Mouse (Mus musculus): ENCODE results near the gene Fuom. TPM values are rescaled to one million over a fixed set of nuclear protein-coding genes. Genes with fewer than 3 reads are reported as not detected.
A peak's percentile ranks its signal among the peaks of the same experiment; 100 is the strongest.
"Not testable (repeated sequence)": the region's sequence is repeated elsewhere in the genome, so short reads cannot be mapped to it uniquely, and the experiment has no call there.

The Fuom gene
- 10 to 100 TPM; 38.9 to 42.5 TPM for total RNA-seq (2021)
- long read RNA-seq, experiment 1, transcript Fuom-209 (6 exons, 536 nt): minor isoform, 7 of 72 reads
- long read RNA-seq, experiment 1, transcript Fuom-201 (6 exons, 685 nt): major isoform, 42 of 72 reads
- long read RNA-seq, experiment 1, partial matches to known transcripts: 4 of 72 reads
- long read RNA-seq, experiment 1, other reads (novel, unspliced or antisense): 14 of 72 reads
- long read RNA-seq, experiment 2, transcript Fuom-201 (6 exons, 685 nt): major isoform, 44 of 78 reads
- long read RNA-seq, experiment 2, partial matches to known transcripts: 4 of 78 reads
- long read RNA-seq, experiment 2, other reads (novel, unspliced or antisense): 19 of 78 reads

DNA sequence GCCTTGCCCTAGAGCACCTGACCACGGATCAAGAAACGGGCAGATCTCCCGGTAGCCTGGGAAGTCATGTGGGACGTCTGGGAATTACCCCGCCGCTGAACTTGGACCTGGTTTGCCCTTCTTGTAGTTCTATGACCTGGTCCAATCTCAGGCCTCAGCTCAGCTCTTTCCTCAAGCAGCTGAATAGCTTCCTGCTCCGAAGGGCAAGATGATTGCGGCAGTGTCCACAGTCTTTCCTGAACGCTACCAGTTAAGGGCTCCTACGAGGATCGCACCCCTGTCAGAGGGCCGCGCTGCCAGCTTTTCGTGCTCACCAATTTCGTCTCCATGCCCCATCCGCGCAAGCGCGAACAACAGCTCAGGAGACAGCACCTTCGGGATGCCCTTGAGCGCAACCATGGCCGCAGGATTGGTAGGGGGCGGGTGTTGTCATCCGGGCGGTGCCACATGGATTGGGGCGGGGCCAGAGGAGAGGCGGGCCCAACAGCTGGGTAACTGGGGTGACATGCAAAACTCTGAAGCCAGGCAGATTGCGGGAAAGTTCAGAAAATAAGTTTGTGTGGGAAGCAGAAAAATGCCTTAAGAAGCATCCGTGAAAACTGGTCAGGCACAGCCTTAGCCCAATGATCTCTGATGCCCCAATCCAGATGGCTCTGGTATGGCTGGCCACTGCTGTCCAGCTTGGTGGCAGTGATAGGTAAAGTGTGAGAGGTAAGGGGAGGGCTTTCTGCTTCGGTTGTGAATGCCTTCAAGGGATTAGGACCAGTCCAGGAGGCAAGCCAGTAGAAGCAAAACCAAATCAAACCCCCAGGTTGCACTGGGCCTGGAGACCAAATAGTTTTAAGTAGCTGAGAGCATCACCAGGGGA is at the start of gene Fuom:
Gene Fuom (minus strand): TSS at position 449 of the 868 bp plus-strand sequence.
- intact Hi-C loops (cut with DNase I): no loop called here
- DNase-seq: peak; percentile 78 to 81

DNA sequence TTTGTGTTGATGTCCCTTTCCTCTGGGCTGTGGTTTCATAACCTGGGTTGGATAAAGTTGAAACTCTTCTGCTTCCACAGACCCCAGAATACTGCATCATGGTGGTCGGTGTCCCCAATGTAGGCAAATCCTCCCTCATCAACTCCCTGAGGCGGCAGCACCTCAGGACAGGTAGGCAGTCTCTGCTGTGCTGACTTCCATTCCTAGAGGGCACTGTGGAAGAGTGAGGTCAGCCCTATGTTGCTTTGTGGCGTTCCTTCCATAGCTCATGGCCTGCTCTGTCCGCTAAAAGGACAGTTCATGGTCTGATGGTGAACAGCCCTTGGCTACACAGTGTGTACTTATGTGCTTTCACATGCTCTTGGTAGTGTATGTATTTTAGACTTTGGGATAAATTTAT is 42.3 kb upstream of the Fuom start:
- no peak for DNase-seq
- intact Hi-C loops (cut with DNase I): loop anchor here (5.0 kb wide), 1 partner anchor 167 kb away; the partner anchor contains the start of gene 6430531B16Rik

DNA sequence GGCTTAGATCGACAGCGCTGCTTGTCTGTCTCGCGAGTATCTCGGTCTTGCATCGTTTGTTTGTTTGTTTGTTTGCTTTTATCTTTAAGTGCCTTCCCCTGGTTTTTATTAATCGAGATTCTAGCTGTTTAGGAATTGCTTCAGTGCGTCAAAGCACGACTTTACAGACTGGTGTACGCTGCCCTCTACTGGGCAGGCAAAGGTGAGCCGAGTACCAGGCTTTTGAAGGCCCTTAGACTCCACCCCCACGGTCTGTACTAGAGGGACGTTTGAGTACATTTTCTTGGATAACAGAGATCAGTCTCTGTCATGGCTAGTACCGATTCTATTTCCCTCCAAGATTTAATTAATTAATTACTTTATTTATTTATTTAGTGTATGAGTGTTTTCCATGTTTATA is 39.1 kb upstream of the Fuom start:
- DNase-seq: peak in 1 of 2 experiments; percentile 48
- intact Hi-C loops (cut with DNase I): loop anchor here (1.0 to 5.0 kb wide), 2 partner anchors 63 to 164 kb away; partner anchors contain the start of gene 6430531B16Rik

DNA sequence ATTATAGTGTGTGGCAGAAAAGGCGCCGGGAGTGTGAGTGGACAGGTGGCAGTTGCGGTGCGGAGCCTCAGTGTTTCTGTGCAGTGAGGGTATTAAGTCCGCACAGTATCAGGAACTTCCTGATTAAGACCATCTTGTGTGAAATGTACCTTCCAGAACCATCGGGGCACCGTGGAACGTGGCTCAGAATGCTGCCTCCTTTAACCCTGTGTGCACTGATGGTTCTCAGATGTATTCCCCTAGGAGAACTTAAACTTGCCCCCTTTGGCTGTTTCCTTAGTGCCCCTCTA is 35.7 kb upstream of the Fuom start:
- DNase-seq: no peak
- intact Hi-C loops (cut with DNase I): no loop called here

DNA sequence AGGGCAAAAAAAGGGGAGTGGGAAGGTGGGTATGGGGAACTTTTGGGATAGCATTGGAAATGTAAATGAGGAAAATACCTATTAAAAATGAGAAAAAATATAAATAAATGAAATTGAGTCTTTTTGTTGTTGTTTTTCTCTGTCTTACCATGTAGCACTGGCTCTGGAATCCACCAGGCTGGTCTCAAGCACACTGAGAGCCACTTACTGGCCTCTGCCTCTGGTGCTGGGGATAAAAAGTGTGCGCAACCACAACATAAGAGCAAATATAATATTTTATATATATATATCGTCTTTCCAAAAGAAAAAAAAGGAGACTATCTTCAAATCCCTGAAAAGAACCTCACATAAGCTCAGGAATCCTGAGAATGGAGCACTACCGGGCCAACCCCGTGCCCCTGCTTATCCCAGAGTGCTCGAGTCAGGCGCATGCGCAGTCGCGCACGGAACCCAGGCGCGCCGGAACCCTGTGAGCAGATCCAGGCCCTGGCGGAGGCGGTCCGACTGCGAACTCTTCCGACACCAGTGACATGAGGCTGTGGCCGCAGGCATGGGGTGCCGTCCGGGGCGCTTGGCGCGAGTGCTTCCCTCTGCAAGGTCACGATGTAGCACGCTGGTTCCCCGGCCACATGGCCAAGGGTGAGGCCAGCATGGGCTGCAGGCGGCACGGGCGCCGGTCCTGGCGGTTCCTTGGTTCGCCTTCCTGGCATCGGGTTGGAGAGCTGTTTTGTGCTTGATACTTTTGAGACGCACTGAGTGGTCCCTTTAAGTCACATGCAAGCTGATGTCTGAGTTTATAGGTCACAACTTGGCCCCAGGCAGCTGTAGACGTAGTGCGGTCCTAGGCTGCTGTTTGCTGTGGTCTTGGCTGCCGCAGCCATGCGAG is 35.1 kb upstream of the Fuom start, which contains the start of gene Mtg1:
Gene Mtg1 (plus strand): TSS at position 430 of the 886 bp plus-strand sequence.
- intact Hi-C loops (cut with DNase I): no loop called here
- DNase-seq: peak; percentile 93 to 99

DNA sequence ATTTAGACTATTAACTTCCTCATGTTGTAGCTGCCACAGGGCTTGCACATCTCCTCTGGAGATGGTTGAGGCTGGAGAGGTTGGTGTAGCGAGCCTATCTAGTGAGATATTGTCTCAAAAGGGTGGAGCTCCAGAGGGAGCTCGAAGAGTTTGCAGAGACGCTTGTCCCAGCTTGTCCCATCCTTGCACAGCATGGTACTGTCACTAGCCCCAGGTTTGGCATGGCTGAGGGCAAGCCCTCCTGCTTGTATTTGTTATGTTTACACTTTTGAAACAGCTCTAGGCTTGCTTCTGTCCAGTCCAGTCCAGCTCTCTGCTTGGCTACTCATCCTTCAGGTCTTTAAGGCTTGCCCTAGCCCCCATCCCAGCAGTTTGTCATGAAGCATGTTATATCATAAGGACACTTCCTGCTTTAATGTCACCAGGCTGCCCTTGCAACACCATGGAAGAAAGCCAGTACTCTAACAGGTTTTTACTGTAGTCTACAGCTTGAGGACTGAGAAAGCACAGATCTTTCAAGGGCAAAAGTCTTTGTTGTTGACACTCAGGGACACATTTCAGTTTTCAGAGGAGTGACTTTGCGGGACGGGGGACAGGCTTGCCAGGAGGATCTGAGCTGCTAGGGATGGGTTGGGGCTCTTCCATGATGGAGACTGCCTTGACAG is 33.0 kb upstream of the Fuom start:
- no peak for DNase-seq
- intact Hi-C loops (cut with DNase I): no loop called here

DNA sequence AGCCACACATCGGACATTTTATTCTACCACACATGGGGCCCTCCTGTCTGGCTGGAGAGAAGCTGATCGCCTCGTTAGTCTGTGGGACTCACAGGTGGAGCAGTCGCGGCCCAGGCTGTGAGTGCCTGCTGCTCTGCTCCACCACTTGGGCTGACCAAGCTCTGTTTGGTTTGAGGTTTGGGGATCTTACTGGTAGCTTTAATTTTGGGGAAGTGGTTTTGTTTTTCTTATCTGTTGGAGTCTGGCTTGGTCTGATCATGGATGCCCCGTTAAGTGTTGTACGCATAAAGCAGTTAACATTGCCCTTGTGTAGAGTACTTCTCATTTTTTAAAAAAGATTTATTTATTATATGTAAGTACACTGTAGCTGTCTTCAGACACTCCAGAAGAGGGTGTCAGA is 31.8 kb upstream of the Fuom start:
- intact Hi-C loops (cut with DNase I); DNase-seq: not testable (repeated sequence)

DNA sequence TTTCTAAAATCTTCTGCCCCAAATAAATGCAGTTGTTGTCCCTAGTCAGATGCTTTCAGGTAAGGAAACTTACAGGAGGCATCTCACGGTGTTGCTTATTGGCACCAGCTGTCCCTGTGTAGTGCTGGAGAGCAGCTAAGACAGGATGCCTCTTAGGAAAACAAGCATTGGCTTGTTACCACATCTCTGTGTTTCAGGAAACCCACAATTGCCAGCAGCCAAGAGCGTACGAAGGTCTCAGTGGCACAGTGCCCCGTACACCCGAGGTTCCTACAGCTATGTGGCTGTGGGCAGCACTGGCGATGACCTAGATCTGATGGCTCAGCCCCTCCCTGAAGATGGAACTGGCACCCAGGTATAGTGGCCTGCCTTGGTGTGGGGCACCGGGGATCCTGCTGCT is 29.9 kb upstream of the Fuom start:
- DNase-seq; intact Hi-C loops (cut with DNase I): not testable (repeated sequence)

DNA sequence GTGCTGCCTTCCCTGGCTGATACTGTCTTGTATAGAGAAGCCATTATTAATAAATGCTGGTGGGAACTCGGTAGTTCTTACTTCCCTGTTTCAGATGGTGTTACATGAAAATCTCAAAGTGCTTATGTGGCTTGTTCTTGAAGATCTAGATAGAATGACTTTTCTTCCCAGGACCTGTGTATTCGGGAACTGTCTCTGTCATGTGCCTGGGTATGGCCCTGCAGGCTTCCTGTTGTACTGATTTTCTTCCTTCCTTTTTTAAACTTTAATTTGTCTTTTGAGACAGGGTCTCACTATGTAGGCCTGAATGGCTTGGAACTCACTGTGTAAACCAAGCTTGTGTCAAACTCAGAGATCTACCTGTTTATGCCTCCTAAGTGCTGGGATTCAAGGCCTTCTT is 25.7 kb upstream of the Fuom start:
- DNase-seq: no peak
- intact Hi-C loops (cut with DNase I): no loop called here

DNA sequence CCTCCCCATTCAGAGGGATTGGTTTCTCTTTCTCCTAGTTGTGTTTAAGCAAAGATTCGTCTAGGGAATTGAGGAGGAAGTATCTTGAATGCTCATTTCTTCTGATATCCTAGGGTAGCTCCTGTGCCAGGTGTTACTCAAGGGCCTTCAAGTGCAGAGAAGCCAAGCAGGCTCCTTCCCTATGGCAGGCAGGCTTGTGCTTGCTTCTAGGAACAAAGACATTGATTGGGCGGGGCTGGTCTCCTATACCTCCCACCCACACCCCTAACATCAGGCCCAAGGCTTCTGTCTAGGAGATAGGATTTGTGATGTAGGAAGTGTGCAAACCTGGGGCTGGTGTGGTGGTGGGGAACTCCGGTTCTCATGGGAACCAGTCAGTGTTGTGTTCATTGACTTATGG is 24.7 kb upstream of the Fuom start:
- intact Hi-C loops (cut with DNase I): no loop called here
- no peak for DNase-seq

DNA sequence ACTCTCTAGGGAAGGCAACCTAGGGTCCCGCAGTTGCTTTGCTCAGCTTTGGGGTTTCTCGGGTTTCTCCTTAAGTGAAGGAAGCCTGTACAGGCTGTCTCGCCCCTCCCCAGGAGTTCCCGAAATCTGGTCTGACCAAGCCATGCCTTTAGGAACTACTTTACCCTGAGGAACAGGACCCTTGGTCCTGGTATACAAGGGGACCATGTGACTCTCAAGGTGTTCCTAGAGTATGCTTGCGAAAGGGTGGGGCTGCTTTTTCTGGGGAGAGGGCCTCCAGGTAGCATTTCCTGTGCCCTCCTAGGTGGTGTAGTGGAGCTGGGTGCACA is 23.7 kb upstream of the Fuom start:
- intact Hi-C loops (cut with DNase I): no loop called here
- no peak for DNase-seq

DNA sequence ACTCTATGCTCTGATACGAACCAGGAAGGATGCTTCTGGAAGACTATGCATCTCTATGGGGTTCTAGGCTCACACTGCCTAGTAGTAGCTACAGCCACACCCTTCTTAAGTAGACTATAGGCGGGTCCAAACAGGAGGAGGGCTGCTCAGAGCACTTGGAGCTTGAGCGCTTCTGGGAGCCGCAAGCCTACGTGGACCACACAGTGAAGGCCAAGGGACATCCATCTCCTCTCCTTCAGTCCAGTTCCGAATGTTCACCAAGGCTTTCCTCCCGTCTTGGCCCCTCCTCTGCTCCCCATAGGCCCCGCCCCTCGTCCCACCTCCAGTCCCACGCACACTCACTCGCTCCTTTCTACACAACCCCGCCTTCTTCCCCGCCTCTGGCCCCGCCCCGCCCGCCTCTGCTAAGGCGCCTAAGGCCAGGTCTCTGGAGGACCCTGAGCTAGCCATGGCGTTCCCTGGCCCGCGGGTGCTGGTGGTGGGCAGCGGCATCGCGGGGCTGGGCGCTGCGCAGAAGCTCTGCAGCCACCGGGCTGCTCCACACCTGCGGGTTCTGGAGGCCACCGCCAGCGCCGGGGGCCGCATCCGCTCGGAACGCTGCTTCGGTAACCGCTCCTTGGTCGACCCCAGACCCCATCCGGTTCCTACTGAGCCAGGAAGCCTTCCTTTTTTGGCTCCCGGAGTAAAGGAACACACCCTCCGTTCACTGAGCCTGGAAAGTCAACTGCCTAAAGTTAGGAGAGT is 23.2 kb upstream of the Fuom start:
- intact Hi-C loops (cut with DNase I): no loop called here
- DNase-seq: peak; percentile 91 to 95

DNA sequence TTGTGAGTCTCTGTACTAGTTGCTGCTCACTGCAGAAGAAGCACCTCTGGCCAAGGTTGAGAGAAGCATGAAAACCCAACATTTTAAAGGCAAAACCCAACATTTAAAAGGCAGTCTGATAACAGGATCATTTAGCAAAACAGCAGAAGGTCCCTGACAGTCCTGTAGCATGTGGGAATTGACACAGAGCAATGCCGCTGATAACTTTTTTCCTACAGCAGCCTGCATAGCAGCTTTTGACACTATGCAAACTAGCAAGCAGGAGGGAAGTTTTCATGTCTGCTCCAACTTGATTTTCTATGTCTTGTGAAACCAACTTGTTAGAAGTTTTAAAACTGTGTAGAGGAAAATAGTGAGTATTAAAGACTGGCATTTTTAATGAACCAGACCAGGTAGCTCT is 22.1 kb upstream of the Fuom start:
- no peak for DNase-seq
- intact Hi-C loops (cut with DNase I): no loop called here

DNA sequence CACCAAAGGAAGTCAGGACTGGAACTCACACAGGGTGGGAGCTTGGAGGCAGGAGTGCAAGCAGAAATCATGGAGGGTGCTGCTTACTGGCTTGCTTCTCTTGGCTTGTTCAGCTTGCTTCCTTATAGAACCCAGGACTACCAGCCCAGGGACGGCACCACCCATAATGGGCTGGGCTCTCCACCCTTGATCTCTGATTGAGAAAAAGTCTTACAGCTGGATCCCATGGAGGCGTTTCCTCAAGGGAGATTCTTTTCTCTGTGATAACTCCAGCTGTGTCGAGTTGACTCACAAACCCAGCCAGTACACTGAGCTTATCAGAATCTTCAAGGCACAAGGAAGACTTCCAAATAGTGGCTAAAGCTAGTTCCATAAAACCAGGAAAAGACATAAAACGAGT is 20.5 kb upstream of the Fuom start:
- no peak for DNase-seq
- intact Hi-C loops (cut with DNase I): no loop called here

DNA sequence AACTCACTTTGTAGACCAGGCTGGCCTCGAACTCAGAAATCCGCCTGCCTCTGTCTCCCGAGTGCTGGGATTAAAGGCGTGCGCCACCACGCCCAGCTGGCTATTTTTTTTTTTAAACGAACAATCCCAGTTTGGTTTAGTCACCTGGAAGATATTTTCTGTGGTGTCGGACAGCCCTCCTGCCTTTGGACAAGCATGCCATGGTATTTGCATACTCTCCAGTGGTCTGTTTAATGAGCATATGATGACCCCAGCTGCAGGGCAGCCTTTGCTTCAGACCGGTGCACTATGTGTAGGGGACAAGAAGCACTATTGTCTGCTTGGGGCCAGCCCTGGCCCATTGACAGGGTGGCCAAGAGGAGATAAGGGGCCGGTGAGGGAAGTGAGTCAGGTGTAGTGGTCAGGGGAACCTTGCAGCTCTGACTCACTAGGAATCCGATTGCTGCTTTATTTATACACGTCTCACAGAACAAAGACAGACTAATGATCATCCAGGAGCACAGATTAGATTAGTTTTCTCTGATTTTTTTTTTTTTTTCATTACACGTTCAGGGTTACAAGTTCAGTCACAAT is 19.2 kb upstream of the Fuom start:
- intact Hi-C loops (cut with DNase I): no loop called here
- DNase-seq: no peak

DNA sequence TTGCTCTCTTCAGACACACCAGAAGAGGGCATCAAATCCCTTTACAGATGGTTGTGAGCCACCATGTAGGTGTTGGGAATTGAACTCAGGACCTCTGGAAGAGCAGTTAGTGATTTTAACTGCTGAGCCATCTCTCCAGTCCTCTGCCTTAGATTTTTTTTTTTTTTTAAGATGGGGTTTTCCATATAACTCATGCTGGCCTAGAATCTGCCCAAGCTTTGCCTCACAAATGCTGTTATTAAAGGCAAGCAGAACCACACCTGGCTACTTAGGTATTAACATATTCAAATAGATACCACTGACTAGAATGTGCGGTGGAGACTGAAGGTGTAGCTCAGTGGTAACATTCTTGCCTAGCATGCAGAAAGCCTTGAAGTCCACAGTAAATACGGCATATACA is 18.2 kb upstream of the Fuom start:
- intact Hi-C loops (cut with DNase I): no loop called here
- DNase-seq: no peak

DNA sequence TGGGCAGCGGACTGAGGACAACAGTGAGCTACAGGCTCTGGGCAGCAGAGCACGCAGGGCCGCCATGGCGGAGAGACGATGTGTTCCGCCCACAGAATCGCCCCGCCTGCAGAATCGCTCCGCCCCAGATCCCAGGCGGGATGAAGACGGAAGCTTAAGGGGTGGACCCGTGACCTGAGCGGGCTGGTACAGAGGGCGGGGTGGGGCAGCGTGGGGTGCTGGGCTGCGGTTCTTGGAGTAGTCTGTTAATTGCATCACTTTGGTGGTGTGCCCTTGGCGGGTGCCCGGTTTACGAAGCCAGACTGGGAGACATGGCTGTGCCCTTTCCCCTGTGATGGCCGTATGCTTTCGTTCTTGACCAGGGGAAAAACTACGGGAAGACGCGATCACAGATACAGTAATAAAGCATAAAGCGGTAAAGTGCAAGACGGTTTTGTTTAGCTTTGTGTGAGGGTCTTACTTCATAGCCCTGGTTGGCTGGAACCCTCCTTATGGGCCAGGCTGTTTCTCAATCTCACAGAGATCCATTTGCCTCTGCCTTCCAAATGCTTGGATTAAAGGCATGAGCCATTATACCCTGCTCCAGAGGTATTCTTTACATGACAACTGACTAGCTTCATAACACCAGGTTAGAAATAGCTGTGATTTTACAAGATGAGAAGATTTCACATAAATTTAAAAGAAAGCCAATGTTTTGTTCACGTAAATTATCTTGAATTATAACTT is 14.3 kb upstream of the Fuom start, which contains the start of gene Echs1:
Gene Echs1 (minus strand): TSS at position 148 of the 726 bp plus-strand sequence.
- intact Hi-C loops (cut with DNase I): no loop called here
- peak; percentile 85 to 89 for DNase-seq

DNA sequence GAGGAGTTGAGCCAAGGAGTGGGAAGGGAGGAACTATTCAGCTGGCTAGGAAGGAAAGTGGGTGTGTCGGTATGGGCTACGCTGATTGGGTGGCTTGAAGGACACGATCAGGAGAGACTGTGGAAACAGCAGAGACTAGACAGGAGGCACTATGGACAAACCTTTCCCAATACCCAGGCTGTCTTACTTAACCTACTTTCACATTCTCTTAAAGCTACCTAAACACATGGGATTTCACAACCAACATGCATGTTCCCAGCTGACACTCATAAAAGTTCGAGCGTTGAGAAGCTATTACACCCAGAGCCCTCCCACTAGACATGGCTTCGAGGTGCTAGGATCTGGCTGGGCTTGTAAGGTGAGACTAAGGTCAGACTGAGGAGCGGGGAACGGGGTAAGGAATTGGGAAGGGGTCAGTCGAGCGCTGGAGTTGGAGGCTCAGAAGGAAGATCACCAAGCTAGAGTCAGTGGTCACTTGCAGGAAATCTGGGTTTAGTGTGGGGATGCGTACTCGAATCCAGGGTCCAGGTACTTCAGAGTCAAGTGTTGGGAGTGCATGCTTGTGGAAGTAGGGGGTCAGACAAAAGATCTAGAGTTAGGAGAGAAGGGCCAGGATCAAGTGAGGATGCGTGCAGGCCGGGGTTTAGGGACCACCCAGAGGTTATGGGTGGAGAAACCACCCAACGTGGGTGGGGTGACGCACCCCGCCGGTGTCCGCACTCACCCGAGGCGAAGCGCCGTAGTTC is 13.5 kb upstream of the Fuom start, which contains the start of gene Paox:
Gene Paox (plus strand): TSS at position 217 of the 746 bp plus-strand sequence.
- intact Hi-C loops (cut with DNase I): no loop called here
- DNase-seq: peak in 1 of 2 experiments; percentile 34

All from gastrocnemius, postnatal 36 days (tissue).